Mouse (Mus musculus) activated CD4-positive, CD25-positive, alpha-beta regulatory T cell, adult 9 weeks (primary cell): ENCODE measurements around the gene Sstr5. TPM values are rescaled to one million over a fixed set of nuclear protein-coding genes. Genes with fewer than 3 reads are reported as not detected.

ENCODE experiments used
- polyA plus RNA-seq: library from polyadenylated mRNA; unstranded; fragments of 100-300 nt; shearing (Covaris generic); gene quantifications from one replicate; pipeline ENCODE4 v1.2.1, GENCODE M21; 2017

The Sstr5 gene
- not detected for polyA plus RNA-seq

GRCm38 (mm10) chr17:25497013-25497412, at the start of gene Sstr5:
TSS of gene Sstr5 (minus strand) at chr17:25497288.

GRCm38 (mm10) chr17:25454272-25454671, 42.8 kb downstream of the Sstr5 start, which contains the start of gene Tekt4:
TSS of gene Tekt4 (plus strand) at chr17:25454615.

Other genes starting within 250 kb of the Sstr5 start
- gene Baiap3, start 240.9 kb downstream of the Sstr5 start, polyA plus RNA-seq, result 42.3 TPM
- gene Ube2i, start 222.7 kb downstream of the Sstr5 start, polyA plus RNA-seq, result 525 TPM
- not detected for gene Prss34, start 198.9 kb downstream of the Sstr5 start, polyA plus RNA-seq
- not detected for gene Prss28, start 188.6 kb downstream of the Sstr5 start, polyA plus RNA-seq
- gene Prss29, start 178.6 kb downstream of the Sstr5 start, polyA plus RNA-seq, result not detected
- not detected for gene Tpsab1, start 151.7 kb downstream of the Sstr5 start, polyA plus RNA-seq
- not detected for gene Tpsb2, start 131.0 kb downstream of the Sstr5 start, polyA plus RNA-seq
- not detected for gene Tpsg1, start 128.0 kb downstream of the Sstr5 start, polyA plus RNA-seq
- not detected for gene Cacna1h, start 63.5 kb downstream of the Sstr5 start, polyA plus RNA-seq
- not detected for gene Tekt4, start 42.7 kb downstream of the Sstr5 start, polyA plus RNA-seq
- not detected for gene Sox8, start 73.4 kb upstream of the Sstr5 start, polyA plus RNA-seq
- 25.6 TPM for gene Lmf1, start 81.8 kb upstream of the Sstr5 start, polyA plus RNA-seq
- not detected for gene Gng13, start 219.9 kb upstream of the Sstr5 start, polyA plus RNA-seq
- 6.7 TPM for gene Chtf18, start 230.1 kb upstream of the Sstr5 start, polyA plus RNA-seq
- 19.7 TPM for gene Rpusd1, start 230.4 kb upstream of the Sstr5 start, polyA plus RNA-seq
- 0.17 TPM for gene Mslnl, start 238.8 kb upstream of the Sstr5 start, polyA plus RNA-seq